Mouse (Mus musculus) megakaryocyte progenitor cell, adult 5-6 weeks (primary cell): ENCODE data around the gene Calu. TPM values are rescaled to one million over a fixed set of nuclear protein-coding genes. Genes with fewer than 3 reads are reported as not detected.

Experiments used
- ATAC-seq: replicated peaks from 2 replicates; pipeline ENCODE4 v1.8.0; 2016; ENCODE audit warnings: mild to moderate bottlenecking, moderate TSS enrichment, inconsistent platforms; ENCODE audit not compliant: poor library complexity
- total RNA-seq, 2 experiments: library from RNA; stranded (forward) in 1 of 2; stranded (reverse) in 1 of 2; fragments of 157-497, 149-512 nt in 1 of 2; fragments of 200-1000 nt in 1 of 2; gene quantifications; 2 replicates each; pipeline versions ENCODE4 v1.2.3 to v1.2.4; 2015 to 2017

Calu gene
- total RNA-seq, 2 experiments from 2014 or later = 85.3 to 211 TPM

- no peak for ATAC-seq
These were observed 67.6 kb downstream of the Calu start for GRCm38 (mm10) chr6:29415446-29415845.

GRCm38 (mm10) chr6:29420596-29420995 is 72.7 kb downstream of the Calu start:
- ATAC-seq = peak; percentile 46

- no peak for ATAC-seq
These were observed 77.2 kb downstream of the Calu start for GRCm38 (mm10) chr6:29425118-29425517.

- no peak for ATAC-seq
These were observed 78.5 kb downstream of the Calu start for GRCm38 (mm10) chr6:29426331-29426730.

Other genes with a start within 250 kb of the Calu start
- 46.3 and 59.0 TPM in 2 replicates for gene Rbm28, start 183.1 kb upstream of the Calu start, total RNA-seq (2015)
- 47.4 and 79.8 TPM in 2 replicates for gene Rbm28, start 183.1 kb upstream of the Calu start, total RNA-seq (2017)
- gene Prrt4, start 168.5 kb upstream of the Calu start, total RNA-seq (2015) = not detected in 2 replicates
- not detected in 2 replicates for gene Prrt4, start 168.5 kb upstream of the Calu start, total RNA-seq (2017)
- 56.0 and 76.2 TPM in 2 replicates for gene Impdh1, start 131.7 kb upstream of the Calu start, total RNA-seq (2015)
- gene Impdh1, start 131.7 kb upstream of the Calu start, total RNA-seq (2017) = 94.2 and 106 TPM in 2 replicates
- gene Hilpda, start 75.6 kb upstream of the Calu start, total RNA-seq (2015) = 14.3 and 17.8 TPM in 2 replicates
- gene Hilpda, start 75.6 kb upstream of the Calu start, total RNA-seq (2017) = 7.1 and 10.9 TPM in 2 replicates
- gene Fam71f2, start 68.5 kb upstream of the Calu start, total RNA-seq (2015) = 1.1 TPM in 1 of 2 replicates, not detected in the other
- gene Fam71f2, start 68.5 kb upstream of the Calu start, total RNA-seq (2017) = 0.68 TPM in 1 of 2 replicates, not detected in the other
- gene Fam71f1, start 28.9 kb upstream of the Calu start, total RNA-seq (2015) = not detected in 2 replicates
- not detected in 2 replicates for gene Fam71f1, start 28.9 kb upstream of the Calu start, total RNA-seq (2017)
- not detected in 2 replicates for gene Opn1sw, start 40.4 kb downstream of the Calu start, total RNA-seq (2015)
- gene Opn1sw, start 40.4 kb downstream of the Calu start, total RNA-seq (2017) = not detected in 2 replicates
- not detected in 2 replicates for gene Ccdc136, start 48.2 kb downstream of the Calu start, total RNA-seq (2015)
- gene Ccdc136, start 48.2 kb downstream of the Calu start, total RNA-seq (2017) = 0.41 TPM in 1 of 2 replicates, not detected in the other
- gene Flnc, start 85.2 kb downstream of the Calu start, total RNA-seq (2015) = not detected in 2 replicates
- not detected in 2 replicates for gene Flnc, start 85.2 kb downstream of the Calu start, total RNA-seq (2017)
- 205 and 206 TPM in 2 replicates for gene Atp6v1f, start 119.6 kb downstream of the Calu start, total RNA-seq (2015)
- gene Atp6v1f, start 119.6 kb downstream of the Calu start, total RNA-seq (2017) = 115 and 159 TPM in 2 replicates
- gene Atp6v1fnb, start 123.4 kb downstream of the Calu start, total RNA-seq (2015) = 0.79 TPM in 1 of 2 replicates, not detected in the other
- not detected in 2 replicates for gene Atp6v1fnb, start 123.4 kb downstream of the Calu start, total RNA-seq (2017)
- gene Kcp, start 159.9 kb downstream of the Calu start, total RNA-seq (2015) = 0.05 TPM in 1 of 2 replicates, not detected in the other
- 0.50 TPM in 1 of 2 replicates, not detected in the other for gene Kcp, start 159.9 kb downstream of the Calu start, total RNA-seq (2017)
- gene Irf5, start 178.6 kb downstream of the Calu start, total RNA-seq (2015) = 6.1 and 11.5 TPM in 2 replicates
- 14.4 and 18.1 TPM in 2 replicates for gene Irf5, start 178.6 kb downstream of the Calu start, total RNA-seq (2017)